Mouse (Mus musculus) liver, embryonic 12.5 days (tissue): Measurements from ENCODE around the gene Scn10a. TPM values are rescaled to one million over a fixed set of nuclear protein-coding genes. Genes with fewer than 3 reads are reported as not detected.
A peak's percentile ranks its signal among the peaks of the same experiment; 100 is the strongest.

Experiments
- ATAC-seq: fragments of 200-750 bp; cut with Nextera tagmentation; 2 replicates; pipeline ENCODE4 v1.8.0; 2017; ENCODE audit warnings: moderate number of reproducible peaks, mild to moderate bottlenecking, moderate library complexity
- H3K27ac ChIP-seq: fragments of 300-500 bp; sonication (generic); 2 replicates; pipeline ENCODE4 v1.5.1; 2016; ENCODE audit warnings: mild to moderate bottlenecking
- H3K27me3 ChIP-seq: fragments of 300-500 bp; sonication (generic); replicated peaks from 2 replicates; pipeline ENCODE4 v1.6.1; 2016; ENCODE audit warnings: mild to moderate bottlenecking, moderate library complexity
- H3K36me3 ChIP-seq: fragments of 300-500 bp; sonication (generic); 2 replicates; pipeline ENCODE4 v1.6.1; 2016; ENCODE audit warnings: mild to moderate bottlenecking, moderate library complexity
- H3K4me1 ChIP-seq: fragments of 300-500 bp; sonication (generic); 2 replicates; pipeline ENCODE4 v1.6.1; 2016
- H3K4me2 ChIP-seq: fragments of 300-500 bp; sonication (generic); 2 replicates; pipeline ENCODE4 v1.6.1; 2016; ENCODE audit warnings: mild to moderate bottlenecking, moderate library complexity
- H3K4me3 ChIP-seq: fragments of 300-500 bp; sonication (generic); 2 replicates; pipeline ENCODE4 v1.5.1; 2016; ENCODE audit warnings: mild to moderate bottlenecking, moderate library complexity
- H3K9ac ChIP-seq: fragments of 300-500 bp; sonication (generic); 2 replicates; pipeline ENCODE4 v1.6.1; 2016; ENCODE audit warnings: mild to moderate bottlenecking, moderate library complexity
- H3K9me3 ChIP-seq: fragments of 300-500 bp; sonication (generic); replicated peaks from 2 replicates; pipeline ENCODE4 v1.6.1; 2016; ENCODE audit warnings: mild to moderate bottlenecking, moderate library complexity
- WGBS: fragments of 180-500 bp; shearing (Covaris S2); methylation state at CpG from one replicate; pipeline ENCODE4 v1.1.7; 2016; ENCODE audit not compliant: insufficient replicate concordance; 5-methylcytosine and 5-hydroxymethylcytosine counted together
- polyA plus RNA-seq: library from polyadenylated mRNA; unstranded; fragments of >200 nt; fragmentation: Nextera tagmentation; extraction: Ambion mirVana; gene quantifications from 2 replicates; pipeline ENCODE4 v1.2.1, GENCODE M21; 2016

Gene Scn10a
- polyA plus RNA-seq, 1 experiment from 2014 or later = 0.05 TPM

DNA sequence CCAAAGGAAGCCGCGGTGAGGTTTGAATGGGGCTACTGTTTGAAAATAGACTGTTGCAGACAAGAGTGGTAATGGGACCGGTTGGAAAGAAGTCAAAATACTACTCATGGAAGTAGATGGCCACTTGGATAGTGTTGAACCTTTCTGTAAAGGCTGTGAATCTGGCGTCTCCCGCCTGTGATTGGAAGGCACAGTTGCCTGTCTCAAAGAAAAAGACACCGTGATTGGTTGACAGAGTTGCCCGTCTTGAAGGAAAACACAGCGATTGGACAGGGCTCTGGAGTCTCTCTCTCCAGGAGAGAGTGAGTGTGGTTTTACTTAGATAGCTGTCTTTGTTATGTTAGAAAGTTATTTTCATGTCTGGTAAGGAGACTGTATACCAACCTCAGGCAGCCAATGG lies 121.8 kb downstream of the Scn10a start:
- Histone ChIP-seq H3K4me2 (no peak overlapping the region), H3K4me3 (no peak overlapping the region), H3K36me3 (no peaks in the 10 kb centered on the region), H3K27ac (no peak overlapping the region), H3K4me1 (no peaks in the 10 kb centered on the region), H3K9me3 (no peaks in the 10 kb centered on the region), H3K27me3 (no peaks in the 10 kb centered on the region), H3K9ac (no peak overlapping the region)
- 63% methylated on average over 8 of the region's 8 CpGs for WGBS
- no peak for ATAC-seq

DNA sequence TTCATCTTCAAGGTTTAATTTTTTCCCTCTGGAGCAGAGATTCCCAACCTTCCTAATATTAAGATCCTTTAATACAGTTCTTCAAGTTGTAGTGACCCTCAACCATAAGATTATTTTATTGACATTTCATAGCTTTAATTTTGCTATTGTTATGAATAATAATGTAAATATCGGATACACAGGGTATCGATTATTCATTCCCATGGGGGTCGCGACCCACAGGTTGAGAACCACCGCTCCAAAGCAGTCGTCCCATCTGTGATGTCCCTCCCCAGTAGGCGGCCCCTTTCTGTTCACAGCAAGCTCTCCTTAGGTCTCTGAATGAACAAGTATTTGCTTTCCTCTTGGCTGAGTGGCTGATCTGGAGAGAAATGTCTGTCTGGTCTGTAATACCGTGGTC lies 129.5 kb downstream of the Scn10a start:
- H3K36me3 ChIP-seq = no peaks in the 10 kb centered on the region

DNA sequence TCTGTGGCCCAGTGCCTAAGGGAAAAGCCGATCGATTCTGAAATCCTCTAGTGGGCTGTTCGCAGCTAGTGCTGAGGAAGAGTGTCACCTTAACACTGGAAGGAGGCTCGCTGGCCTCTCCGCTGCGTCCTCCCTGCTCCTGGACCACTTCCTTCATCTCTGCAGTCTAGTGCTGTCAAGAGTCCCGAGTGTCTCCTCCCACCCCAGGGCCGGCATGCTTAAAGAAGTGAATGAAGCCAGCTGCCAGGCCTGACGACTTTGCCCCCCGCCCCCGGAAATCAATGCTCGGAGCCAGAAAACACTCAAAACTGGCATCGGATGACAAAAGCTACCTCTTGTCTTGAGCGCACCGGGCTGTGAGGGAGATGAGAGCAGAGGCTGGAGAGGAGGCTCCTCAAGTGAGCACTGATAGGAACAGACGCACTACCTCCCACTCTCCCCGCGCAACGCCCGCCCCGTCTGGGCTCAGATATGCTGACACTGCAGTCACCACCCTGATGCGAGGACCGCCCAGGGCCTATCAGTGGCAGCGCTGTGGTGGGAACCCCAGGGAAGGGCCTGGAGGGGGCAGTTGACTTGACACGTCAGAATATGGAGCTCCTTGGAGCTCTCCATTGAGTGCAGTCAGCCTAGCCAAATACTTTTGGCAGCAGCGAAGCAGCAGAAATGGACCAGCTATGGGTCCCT lies 130.2 kb downstream of the Scn10a start:
- Histone ChIP-seq H3K4me3 (no peak overlapping the region), H3K36me3 (no peaks in the 10 kb centered on the region), H3K4me2 (no peak overlapping the region; the same call in 1 of the 2 replicates), H3K27ac (no peak overlapping the region), H3K9me3 (no peaks in the 10 kb centered on the region), H3K9ac (no peak overlapping the region), H3K27me3 (peaks cover 37% of the 10 kb centered on the region), H3K4me1 (no peaks in the 10 kb centered on the region)
- ATAC-seq = no peak
- 25% methylated on average over 26 of the region's 26 CpGs for WGBS

More for the DNA sequence above, 129.5 kb downstream of the Scn10a start:
- Histone ChIP-seq H3K9me3 (no peaks in the 10 kb centered on the region), H3K9ac (no peak overlapping the region), H3K27me3 (peaks cover 31% of the 10 kb centered on the region), H3K4me3 (no peak overlapping the region), H3K27ac (no peak overlapping the region), H3K4me2 (no peak overlapping the region), H3K4me1 (no peaks in the 10 kb centered on the region)
- ATAC-seq = no peak
- WGBS = 73% methylated on average over 8 of the region's 8 CpGs

DNA sequence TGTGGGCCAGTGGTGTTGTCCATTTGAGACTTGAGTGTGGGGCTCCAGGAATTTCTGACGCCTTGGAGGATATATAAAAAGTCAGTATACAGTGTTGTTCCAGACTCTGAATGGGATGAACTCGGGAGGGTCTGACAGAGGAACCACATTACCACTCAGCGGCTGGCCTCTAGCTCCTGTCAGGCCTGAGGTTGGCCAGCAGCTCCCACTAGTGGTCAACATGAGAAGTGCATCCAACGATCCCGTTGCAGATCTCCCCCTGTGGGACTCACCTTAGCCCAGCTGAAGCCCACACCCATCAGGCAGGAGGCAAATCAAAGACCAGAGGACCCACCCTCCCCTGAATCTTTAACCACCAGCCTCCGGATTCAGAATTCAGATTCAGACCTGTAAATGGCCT lies 138.5 kb downstream of the Scn10a start:
- Histone ChIP-seq H3K4me3 (no peak overlapping the region), H3K9ac (no peak overlapping the region), H3K27me3 (peaks cover 69% of the 10 kb centered on the region), H3K4me2 (no peak overlapping the region), H3K4me1 (peaks cover 12% of the 10 kb centered on the region), H3K36me3 (no peaks in the 10 kb centered on the region), H3K27ac (no peak overlapping the region), H3K9me3 (no peaks in the 10 kb centered on the region)
- 0 out of 2 replicates have a peak, but pooled peaks have one; percentile 18 for ATAC-seq
- WGBS = 0% methylated on average over 6 of the region's 6 CpGs

DNA sequence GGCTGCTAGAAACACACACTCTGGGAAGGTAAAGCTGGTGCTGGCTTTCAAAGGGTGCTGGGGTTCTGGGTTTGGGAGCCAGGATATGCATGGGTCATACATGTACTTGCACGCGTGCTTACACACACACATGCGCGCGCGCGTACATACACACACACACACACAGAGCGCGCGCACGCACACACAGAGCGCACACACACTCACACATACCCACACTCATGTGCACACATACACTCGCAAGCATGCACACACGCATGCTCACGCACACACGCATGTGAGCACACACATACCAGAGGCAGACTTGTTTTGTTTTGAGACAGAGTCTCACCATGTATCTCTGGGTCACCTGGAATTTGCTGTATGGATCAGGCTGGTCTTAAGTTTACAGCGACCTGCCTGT lies 138.9 kb downstream of the Scn10a start:
- H3K4me1 ChIP-seq = peaks cover 12% of the 10 kb centered on the region
- no peak overlapping the region for H3K4me2 ChIP-seq
- H3K4me3 ChIP-seq = no peak overlapping the region
- H3K9ac ChIP-seq = no peak overlapping the region
- H3K36me3 ChIP-seq = no peaks in the 10 kb centered on the region
- H3K27ac ChIP-seq = no peak overlapping the region
- ATAC-seq = no peak
- H3K27me3 ChIP-seq = peaks cover 73% of the 10 kb centered on the region
- 80% methylated on average over 17 of the region's 17 CpGs for WGBS
- no peaks in the 10 kb centered on the region for H3K9me3 ChIP-seq

DNA sequence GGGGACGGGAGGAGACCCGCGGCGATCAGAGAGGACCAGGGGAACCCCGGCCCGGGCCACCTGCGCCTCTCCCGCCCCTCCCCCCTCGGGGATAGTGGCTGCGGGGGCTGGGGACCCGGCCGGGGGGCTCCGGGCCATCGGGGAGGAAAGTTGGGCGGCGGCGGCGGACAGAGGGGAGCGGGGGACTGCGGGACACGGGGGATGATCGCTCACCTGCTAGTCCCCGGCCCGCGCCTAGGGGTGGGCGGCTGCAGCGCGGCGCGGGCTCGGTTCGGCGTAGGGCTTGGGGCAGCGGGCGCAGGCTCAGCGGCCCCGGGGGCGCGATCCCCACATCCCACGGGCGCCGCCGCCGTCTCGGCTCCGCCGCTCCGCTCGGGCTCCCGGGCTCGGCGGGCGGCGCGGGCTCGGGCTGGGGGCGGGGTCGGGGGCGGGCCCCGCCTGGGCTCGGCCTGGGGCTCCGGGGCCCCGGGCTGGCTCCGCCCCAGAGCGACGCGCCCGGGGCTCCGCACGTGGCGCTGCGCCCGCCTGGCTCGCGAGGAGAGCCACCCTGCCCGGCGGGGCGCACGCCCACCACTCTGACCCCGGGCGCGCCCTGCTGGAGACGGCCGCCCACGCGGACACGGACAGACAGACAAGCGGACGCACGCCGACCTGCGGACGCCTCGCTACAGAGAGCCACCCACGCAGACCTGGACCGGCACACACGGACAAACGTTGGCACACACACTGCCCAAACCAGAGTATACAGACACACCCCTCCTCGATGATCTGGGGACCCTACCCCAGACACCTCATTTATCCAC lies 140.3 kb downstream of the Scn10a start, which contains the start of gene Scn5a:
Scn5a (minus strand) TSS at position 381 of the 803 bp plus-strand sequence.
- no peak within 1 kb of the TSS for H3K27ac ChIP-seq
- peak within 1 kb of the TSS; percentile 77 for H3K4me2 ChIP-seq
- peak within 1 kb of the TSS; percentile 29; the same call in 1 of the 2 replicates for H3K9ac ChIP-seq
- H3K4me1 ChIP-seq = peaks cover 12% of the 10 kb centered on the region
- ATAC-seq = peak; percentile 55
- H3K9me3 ChIP-seq = no peaks in the 10 kb centered on the region
- peaks cover 81% of the 10 kb centered on the region for H3K27me3 ChIP-seq
- 2% methylated on average over 61 of the region's 99 CpGs for WGBS
- peak within 1 kb of the TSS; percentile 53 for H3K4me3 ChIP-seq
- H3K36me3 ChIP-seq = no peaks in the 10 kb centered on the region

DNA sequence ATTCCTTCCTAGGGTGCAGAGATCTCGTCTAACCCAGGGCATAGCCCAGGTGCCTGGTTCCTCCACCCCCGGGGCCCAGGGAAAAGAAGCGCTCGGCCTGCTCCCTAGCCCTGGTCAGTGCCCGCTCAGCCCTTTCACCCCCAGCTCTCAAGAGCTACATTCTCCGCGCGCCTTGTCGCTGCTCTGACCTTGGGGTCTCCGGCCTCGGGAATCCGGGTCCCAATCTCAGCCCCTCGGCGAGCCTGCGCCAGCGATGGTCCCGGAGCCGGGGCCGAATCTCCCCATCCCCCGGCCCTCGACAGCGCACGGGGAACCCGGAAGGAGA lies 140.8 kb downstream of the Scn10a start:
- no peaks in the 10 kb centered on the region for H3K9me3 ChIP-seq
- H3K4me2 ChIP-seq = peak overlapping the region; percentile 77
- 3% methylated on average over 24 of the region's 24 CpGs for WGBS
- H3K4me3 ChIP-seq = peak overlapping the region; percentile 53
- H3K4me1 ChIP-seq = peaks cover 12% of the 10 kb centered on the region
- H3K36me3 ChIP-seq = no peaks in the 10 kb centered on the region
- H3K27me3 ChIP-seq = peaks cover 86% of the 10 kb centered on the region
- H3K27ac ChIP-seq = no peak overlapping the region
- no peak overlapping the region; the same call in 1 of the 2 replicates for H3K9ac ChIP-seq
- ATAC-seq = 0 out of 2 replicates have a peak, but pooled peaks have one; percentile 24

DNA sequence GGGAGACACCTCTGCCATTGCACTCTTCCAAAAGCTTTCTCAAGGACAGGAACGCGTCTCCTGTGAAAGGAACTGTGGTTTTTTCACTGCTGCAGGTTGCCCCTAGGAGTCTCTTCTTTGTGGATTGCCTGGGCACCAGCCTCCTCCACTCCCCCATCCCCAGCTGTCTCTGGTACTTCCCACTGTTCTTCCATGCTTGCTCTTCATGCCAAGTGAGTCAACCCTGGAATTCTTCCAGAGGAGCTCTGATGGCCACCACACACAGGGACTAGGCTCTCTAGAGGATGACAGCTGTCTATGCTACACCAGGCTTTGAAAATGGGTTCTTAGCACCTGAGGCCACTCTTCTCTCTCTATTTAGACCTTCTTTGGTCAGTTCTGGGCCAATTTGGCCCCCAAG lies 142.1 kb downstream of the Scn10a start:
- ATAC-seq = no peak
- WGBS = 43% methylated on average over 2 of the region's 2 CpGs
- H3K36me3 ChIP-seq = no peaks in the 10 kb centered on the region
- H3K9me3 ChIP-seq = no peaks in the 10 kb centered on the region
- no peak overlapping the region for H3K4me3 ChIP-seq
- H3K4me1 ChIP-seq = peaks cover 12% of the 10 kb centered on the region
- no peak overlapping the region for H3K27ac ChIP-seq
- H3K9ac ChIP-seq = no peak overlapping the region
- H3K4me2 ChIP-seq = no peak overlapping the region
- H3K27me3 ChIP-seq = peaks cover 99% of the 10 kb centered on the region

DNA sequence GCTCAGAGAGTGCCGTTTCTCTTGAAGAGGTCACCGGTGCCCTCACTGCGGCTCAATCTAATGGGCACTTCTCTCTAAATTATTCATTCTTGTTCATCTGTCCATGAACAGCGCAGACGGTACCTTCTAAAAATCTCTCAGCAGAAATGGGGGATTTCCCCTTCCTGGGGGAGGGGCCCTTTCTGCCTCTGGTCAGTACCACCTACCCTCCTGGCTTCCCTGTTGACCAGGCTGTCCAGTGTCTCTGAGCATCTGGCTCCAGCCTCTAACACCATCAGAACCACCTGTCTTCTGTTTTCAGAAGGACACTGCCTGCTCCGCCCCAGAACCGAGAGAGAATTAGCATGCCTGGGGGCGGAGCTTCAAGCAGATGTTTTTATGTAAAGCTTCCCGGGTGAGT lies 143.4 kb downstream of the Scn10a start:
- Histone ChIP-seq H3K27ac (no peak overlapping the region), H3K9me3 (no peaks in the 10 kb centered on the region), H3K27me3 (peaks cover 99% of the 10 kb centered on the region), H3K4me3 (no peak overlapping the region), H3K4me1 (peaks cover 12% of the 10 kb centered on the region), H3K9ac (no peak overlapping the region), H3K4me2 (no peak overlapping the region), H3K36me3 (no peaks in the 10 kb centered on the region)
- 45% methylated on average over 9 of the region's 9 CpGs for WGBS
- no peak for ATAC-seq

DNA sequence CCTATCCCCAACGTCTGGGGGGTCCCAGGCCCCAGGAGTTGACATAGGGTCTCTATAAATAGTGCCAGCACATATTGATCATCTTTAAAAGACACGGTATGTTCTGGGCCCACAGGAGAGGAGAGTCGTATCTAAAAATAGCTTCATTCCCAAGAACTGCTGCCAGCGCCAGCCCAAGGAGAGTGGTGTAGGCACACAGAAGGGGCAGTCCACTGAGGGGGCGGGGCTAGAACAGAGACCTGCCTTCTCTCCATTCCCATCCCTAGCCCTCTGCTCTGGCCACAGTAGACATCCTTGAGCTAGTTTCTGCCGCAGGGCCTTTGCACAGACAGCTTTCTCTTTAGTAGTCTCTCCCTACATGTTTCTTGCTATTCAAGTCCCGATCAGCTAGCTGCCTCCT lies 144.8 kb downstream of the Scn10a start:
- Histone ChIP-seq H3K9me3 (no peaks in the 10 kb centered on the region), H3K27ac (no peak overlapping the region), H3K9ac (no peak overlapping the region), H3K27me3 (peaks cover 100% of the 10 kb centered on the region), H3K36me3 (no peaks in the 10 kb centered on the region), H3K4me1 (peaks cover 11% of the 10 kb centered on the region), H3K4me2 (no peak overlapping the region), H3K4me3 (no peak overlapping the region)
- no peak for ATAC-seq
- 51% methylated on average over 7 of the region's 7 CpGs for WGBS

DNA sequence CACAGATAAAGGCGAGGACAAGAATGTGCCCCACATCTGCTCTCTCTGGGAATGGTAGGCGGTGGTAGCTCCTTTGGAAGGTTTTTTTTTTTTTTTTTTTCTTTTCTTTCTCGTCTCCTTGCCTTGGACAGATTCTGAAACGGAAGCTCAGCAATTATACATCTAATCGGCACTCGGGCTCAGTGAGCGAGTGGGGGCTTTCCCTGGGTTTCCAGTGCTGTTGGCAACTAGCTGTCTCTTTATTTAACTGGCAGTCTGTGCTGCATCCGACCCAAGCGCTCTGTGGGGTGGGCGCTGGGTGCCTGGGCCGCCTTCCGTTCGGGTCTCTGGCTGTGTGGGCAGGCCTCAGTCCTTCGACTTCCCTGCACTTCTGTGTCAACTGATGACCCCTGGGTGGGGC lies 146.1 kb downstream of the Scn10a start:
- Histone ChIP-seq H3K27me3 (peaks cover 95% of the 10 kb centered on the region), H3K4me1 (no peaks in the 10 kb centered on the region), H3K9ac (no peak overlapping the region)

DNA sequence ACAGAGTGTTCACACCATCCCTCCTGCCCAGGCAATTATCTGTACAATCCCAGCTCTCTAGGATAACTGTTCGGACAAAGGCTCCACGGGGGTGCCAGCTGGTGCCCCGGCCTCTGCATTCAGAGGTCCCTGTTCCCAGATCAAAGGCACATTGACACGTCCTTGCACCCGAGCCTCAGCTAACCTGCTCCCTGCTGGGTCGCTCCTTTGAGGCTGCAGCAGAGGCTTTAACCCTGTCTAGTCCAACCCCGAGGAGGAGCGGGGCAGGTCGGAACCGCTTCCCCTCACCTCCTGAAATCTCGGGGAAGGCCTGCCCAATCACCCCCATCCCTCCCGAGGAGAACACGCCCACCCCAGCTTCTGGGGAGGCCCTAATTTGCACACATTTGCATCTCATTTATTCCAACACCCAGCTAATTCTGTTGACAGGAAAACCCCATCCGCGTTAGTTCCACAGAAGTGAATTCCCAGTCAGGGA lies 147.7 kb downstream of the Scn10a start:
- H3K27ac ChIP-seq = no peak overlapping the region
- no peak overlapping the region for H3K9ac ChIP-seq
- H3K36me3 ChIP-seq = no peaks in the 10 kb centered on the region
- no peak for ATAC-seq
- no peak overlapping the region for H3K4me2 ChIP-seq
- H3K27me3 ChIP-seq = peaks cover 93% of the 10 kb centered on the region
- WGBS = 5% methylated on average over 15 of the region's 15 CpGs
- no peak overlapping the region for H3K4me3 ChIP-seq
- H3K9me3 ChIP-seq = no peaks in the 10 kb centered on the region
- no peaks in the 10 kb centered on the region for H3K4me1 ChIP-seq

More for the DNA sequence above, 146.1 kb downstream of the Scn10a start:
- Histone ChIP-seq H3K36me3 (no peaks in the 10 kb centered on the region), H3K4me2 (no peak overlapping the region), H3K4me3 (no peak overlapping the region), H3K9me3 (no peaks in the 10 kb centered on the region), H3K27ac (no peak overlapping the region)
- WGBS = 47% methylated on average over 14 of the region's 14 CpGs
- no peak for ATAC-seq
